Mouse (Mus musculus) limb, embryonic 11.5 days (tissue): ENCODE results near the gene Zcwpw1. TPM values are rescaled to one million over a fixed set of nuclear protein-coding genes. Genes with fewer than 3 reads are reported as not detected.
"Not testable (repeated sequence)": the region's sequence is repeated elsewhere in the genome, so short reads cannot be mapped to it uniquely, and the experiment has no call there.

ENCODE experiments used
- ATAC-seq: fragments of 200-750 bp; cut with Nextera tagmentation; 2 replicates; pipeline ENCODE4 v1.8.0; 2017; ENCODE audit warnings: low read depth; ENCODE audit not compliant: insufficient number of reproducible peaks, low FRiP score, low TSS enrichment
- DNase-seq: peaks from one replicate; pipeline ENCODE4 v3.0.0-alpha.2; 2015; ENCODE audit warnings: low spot score
- H3K27ac ChIP-seq: fragments of 300-500 bp; sonication (generic); replicated peaks from 2 replicates; pipeline ENCODE4 v1.5.1; 2014; ENCODE audit warnings: low read depth, mild to moderate bottlenecking, low read length
- H3K27me3 ChIP-seq: fragments of 300-500 bp; sonication (generic); 2 replicates; pipeline ENCODE4 v1.6.1; 2014; ENCODE audit warnings: mild to moderate bottlenecking, low read length, mixed read lengths; ENCODE audit not compliant: control insufficient read depth, insufficient read depth
- H3K36me3 ChIP-seq: fragments of 300-500 bp; sonication (generic); 2 replicates; pipeline ENCODE4 v1.6.1; 2014; ENCODE audit warnings: mild to moderate bottlenecking, low read length, moderate library complexity, mixed read lengths; ENCODE audit not compliant: control insufficient read depth, insufficient read depth
- H3K4me1 ChIP-seq: fragments of 300-500 bp; sonication (generic); 2 replicates; pipeline ENCODE4 v1.6.1; 2014; ENCODE audit warnings: low read length, mixed read lengths; ENCODE audit not compliant: control insufficient read depth, insufficient read depth
- H3K4me2 ChIP-seq: fragments of 300-500 bp; sonication (generic); 2 replicates; pipeline ENCODE4 v1.6.1; 2014; ENCODE audit warnings: low read depth, mild to moderate bottlenecking, moderate library complexity; ENCODE audit not compliant: severe bottlenecking
- H3K4me3 ChIP-seq: fragments of 300-500 bp; sonication (generic); 2 replicates; pipeline ENCODE4 v1.5.1; 2014; ENCODE audit warnings: low read depth, low read length
- H3K9ac ChIP-seq: fragments of 300-500 bp; sonication (generic); 2 replicates; pipeline ENCODE4 v1.6.1; 2014; ENCODE audit warnings: mild to moderate bottlenecking, low read length
- H3K9me3 ChIP-seq: fragments of 300-500 bp; sonication (generic); 2 replicates; pipeline ENCODE4 v1.6.1; 2016; ENCODE audit warnings: low read length; ENCODE audit not compliant: control insufficient read depth
- WGBS: fragments of 180-500 bp; shearing (Covaris S2); extraction: QIAGEN DNeasy Blood & Tissue Kit; methylation state at CpG from one replicate; pipeline ENCODE4 v1.1.7; 2014; 5-methylcytosine and 5-hydroxymethylcytosine counted together
- polyA plus RNA-seq: library from polyadenylated mRNA; unstranded; fragments of >200 nt; fragmentation: Nextera tagmentation; extraction: Ambion mirVana; gene quantifications from 2 replicates; pipeline ENCODE4 v1.2.1, GENCODE M21; 2014

The Zcwpw1 gene
- polyA plus RNA-seq, 1 experiment from 2014 or later, result 19.6 TPM

- Histone ChIP-seq H3K4me1 (no peaks in the 10 kb centered on the region), H3K36me3 (no peaks in the 10 kb centered on the region), H3K27ac (no peak overlapping the region), H3K4me2 (no peak overlapping the region), H3K9me3 (no peaks in the 10 kb centered on the region), H3K9ac (no peak overlapping the region), H3K27me3 (no peaks in the 10 kb centered on the region), H3K4me3 (no peak overlapping the region)
- 87% methylated on average over 6 of the region's 6 CpGs for WGBS
- ATAC-seq (no peak), DNase-seq (no peak)
These were observed 41.1 kb downstream of the Zcwpw1 start for GRCm38 (mm10) chr5:137828694-137829093.

- Histone ChIP-seq H3K27me3 (no peaks in the 10 kb centered on the region), H3K9me3 (no peaks in the 10 kb centered on the region), H3K4me2 (no peak overlapping the region), H3K4me3 (no peak overlapping the region), H3K4me1 (no peaks in the 10 kb centered on the region), H3K9ac (no peak overlapping the region), H3K36me3 (no peaks in the 10 kb centered on the region), H3K27ac (no peak overlapping the region)
- ATAC-seq (no peak), DNase-seq (no peak)
- 84% methylated on average over 7 of the region's 7 CpGs for WGBS
These were observed 42.6 kb downstream of the Zcwpw1 start for GRCm38 (mm10) chr5:137830238-137830637.

- 93% methylated on average over 4 of the region's 4 CpGs for WGBS
- no peaks in the 10 kb centered on the region for H3K9me3 ChIP-seq
- H3K4me3 ChIP-seq, result no peak overlapping the region
- no peaks in the 10 kb centered on the region for H3K4me1 ChIP-seq
- no peak overlapping the region for H3K27ac ChIP-seq
- no peak overlapping the region for H3K4me2 ChIP-seq
- ATAC-seq, result no peak
- H3K9ac ChIP-seq, result no peak overlapping the region
- H3K27me3 ChIP-seq, result no peaks in the 10 kb centered on the region
- no peaks in the 10 kb centered on the region for H3K36me3 ChIP-seq
- no peak for DNase-seq
These were observed 43.5 kb downstream of the Zcwpw1 start for GRCm38 (mm10) chr5:137831106-137831505.

- H3K9ac ChIP-seq, result no peak overlapping the region
- H3K4me3 ChIP-seq, result no peak overlapping the region
- no peak overlapping the region for H3K4me2 ChIP-seq
- H3K36me3 ChIP-seq, result no peaks in the 10 kb centered on the region
- 72% methylated on average over 6 of the region's 6 CpGs for WGBS
- ATAC-seq, result no peak
- H3K9me3 ChIP-seq, result no peaks in the 10 kb centered on the region
- no peaks in the 10 kb centered on the region for H3K4me1 ChIP-seq
- no peak for DNase-seq
- no peaks in the 10 kb centered on the region for H3K27me3 ChIP-seq
- no peak overlapping the region for H3K27ac ChIP-seq
These were observed 43.9 kb downstream of the Zcwpw1 start for GRCm38 (mm10) chr5:137831506-137831905.

GRCm38 (mm10) chr5:137833500-137833899 is 45.9 kb downstream of the Zcwpw1 start:
- Histone ChIP-seq H3K27ac (no peak overlapping the region), H3K4me2 (no peak overlapping the region), H3K9me3 (no peaks in the 10 kb centered on the region), H3K36me3 (no peaks in the 10 kb centered on the region), H3K4me3 (no peak overlapping the region), H3K27me3 (no peaks in the 10 kb centered on the region), H3K9ac (no peak overlapping the region), H3K4me1 (no peaks in the 10 kb centered on the region)
- DNase-seq, result no peak
- ATAC-seq, result no peak
- WGBS, result 47% methylated on average over 4 of the region's 4 CpGs

- not testable (repeated sequence) for H3K9me3 ChIP-seq, DNase-seq, H3K4me2 ChIP-seq, H3K9ac ChIP-seq, ATAC-seq, H3K27me3 ChIP-seq, H3K4me1 ChIP-seq, H3K36me3 ChIP-seq, H3K4me3 ChIP-seq, H3K27ac ChIP-seq
- 75% methylated on average over 2 of the region's 2 CpGs for WGBS
These were observed 48.4 kb downstream of the Zcwpw1 start, which contains the start of gene Pilra for GRCm38 (mm10) chr5:137835966-137836520. Pilra (minus strand) TSS chr5:137836281.

GRCm38 (mm10) chr5:137836611-137837010 is 49.0 kb downstream of the Zcwpw1 start:
- Histone ChIP-seq H3K9me3 (no peaks in the 10 kb centered on the region), H3K4me3 (no peak overlapping the region), H3K4me2 (no peak overlapping the region), H3K27me3 (no peaks in the 10 kb centered on the region), H3K9ac (no peak overlapping the region), H3K4me1 (no peaks in the 10 kb centered on the region), H3K27ac (no peak overlapping the region), H3K36me3 (no peaks in the 10 kb centered on the region)
- ATAC-seq (no peak), DNase-seq (no peak)

GRCm38 (mm10) chr5:137837110-137837509 is 49.5 kb downstream of the Zcwpw1 start:
- not testable (repeated sequence) for H3K27ac ChIP-seq, H3K4me2 ChIP-seq, H3K9ac ChIP-seq, H3K27me3 ChIP-seq, H3K9me3 ChIP-seq, H3K4me3 ChIP-seq, H3K4me1 ChIP-seq, H3K36me3 ChIP-seq, DNase-seq, ATAC-seq

- DNase-seq, H3K4me2 ChIP-seq, H3K4me1 ChIP-seq, H3K36me3 ChIP-seq, H3K4me3 ChIP-seq, H3K27me3 ChIP-seq, H3K27ac ChIP-seq, H3K9ac ChIP-seq, ATAC-seq, H3K9me3 ChIP-seq: not testable (repeated sequence)
- 86% methylated on average over 1 of the region's 1 CpGs for WGBS
These were observed 62.7 kb downstream of the Zcwpw1 start for GRCm38 (mm10) chr5:137850313-137850712.
